Mouse (Mus musculus) mouse embryonic stem cell (cell line): ENCODE measurements around the gene Casp8ap2.

Source experiments
- in situ Hi-C, 2 experiments: fragments of 300-500 bp; cut with MboI; formaldehyde crosslinking; loops; 1 replicate in 1 of 2; 3 replicates in 1 of 2; pipeline ENCODE4 v1.14.3; 2019 to 2020; ENCODE audit warnings: low sequenced_read_pairs in 2 of 2, low pct_unique_long_range_greater_than_20kb in 1 of 2, mixed read lengths in 1 of 2; ENCODE audit not compliant: unreplicated experiment in 1 of 2

Casp8ap2 gene

GRCm38 (mm10) chr4:32656146-32656904 lies 41.1 kb downstream of the Casp8ap2 start:
- in situ Hi-C loops, result no loop called here

DNA sequence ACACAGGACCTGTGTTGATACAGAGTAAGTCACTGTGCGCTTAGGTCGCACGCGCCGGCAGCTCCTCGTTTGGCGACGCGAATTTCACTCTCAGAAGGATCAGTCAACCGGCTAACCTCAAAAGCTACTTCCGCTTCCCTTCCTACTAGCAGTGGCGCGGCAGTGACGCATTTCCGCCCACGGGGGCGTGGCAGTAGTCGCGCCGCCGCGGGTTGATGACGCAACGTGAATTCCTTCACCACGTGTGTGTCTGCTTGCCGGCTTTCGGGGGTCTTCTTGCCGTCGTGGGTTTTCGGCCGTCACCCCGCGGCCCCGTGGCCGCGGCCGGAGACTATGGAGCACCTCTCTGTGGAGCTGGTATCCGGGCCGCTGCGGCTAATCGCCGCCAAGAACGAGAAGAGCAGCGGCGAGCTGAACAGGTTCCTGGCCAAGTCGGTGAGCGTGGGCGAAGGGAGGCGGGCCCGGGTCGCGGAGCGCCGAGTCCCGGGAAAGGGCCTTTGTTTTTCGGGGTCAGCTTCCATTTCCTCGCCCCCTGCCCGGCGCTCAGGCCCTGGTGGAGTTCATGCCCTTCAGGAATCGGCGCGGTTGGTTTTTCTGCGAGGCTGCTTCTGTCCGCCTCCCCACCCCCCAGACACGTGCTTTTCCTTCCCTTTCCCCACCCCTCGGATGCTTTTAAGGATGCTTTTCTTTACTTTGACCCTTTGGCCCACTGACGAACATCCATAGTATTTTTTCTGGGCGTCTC lies 41.8 kb downstream of the Casp8ap2 start, which contains the start of gene Mdn1:
Gene Mdn1, plus strand, starts transcription at position 202 of the 745 bp plus-strand sequence.
- in situ Hi-C loops, result no loop called here

GRCm38 (mm10) chr4:32665843-32666242 lies 50.6 kb downstream of the Casp8ap2 start:
- in situ Hi-C loops, result loop anchor here in 1 of 2 experiments (5.0 kb wide), 1 partner anchor 81 kb away; no protein-coding TSS in a partner anchor

DNA sequence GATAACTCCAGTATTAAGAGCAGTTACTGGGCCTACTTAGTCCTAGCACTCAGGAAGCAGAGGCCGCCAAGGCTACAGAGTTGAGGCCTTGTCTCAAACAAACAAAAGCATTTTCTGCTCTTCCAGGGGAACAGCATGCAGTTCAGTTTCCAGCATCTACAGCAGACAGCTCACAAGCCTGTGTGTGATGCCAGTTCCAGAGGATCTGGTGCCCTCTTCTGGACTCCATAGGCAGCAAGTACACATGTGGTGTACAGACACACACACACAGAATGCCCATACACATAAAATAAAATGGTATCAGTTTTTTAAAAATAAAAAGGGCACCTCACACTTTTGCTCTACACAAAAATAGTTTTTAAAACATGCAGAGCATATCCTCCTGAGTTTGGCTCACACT lies 53.0 kb downstream of the Casp8ap2 start:
- in situ Hi-C loops, result loop anchor here in 1 of 2 experiments (5.0 kb wide), 1 partner anchor 79 kb away; no protein-coding TSS in a partner anchor

DNA sequence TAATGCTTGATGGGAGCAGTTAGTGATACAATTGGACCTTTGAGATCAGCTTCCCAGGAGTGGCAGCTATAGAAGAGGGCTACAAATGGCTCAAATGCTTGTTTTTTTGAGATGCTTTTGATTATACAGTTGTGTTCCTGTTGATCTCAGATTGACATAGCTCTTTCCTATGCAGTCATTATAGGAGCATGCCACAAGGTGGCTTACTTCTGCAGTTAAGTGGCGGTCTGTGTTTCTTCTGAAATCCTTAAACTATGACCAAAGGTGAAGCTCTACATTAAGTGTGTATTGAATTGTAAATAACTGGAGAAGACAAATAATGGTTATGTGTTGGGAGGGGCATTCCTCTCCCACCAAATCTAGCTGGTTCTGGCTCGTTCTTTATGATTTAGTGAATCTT lies 54.6 kb downstream of the Casp8ap2 start:
- in situ Hi-C loops, result loop anchor here in 1 of 2 experiments (5.0 kb wide), 1 partner anchor 77 kb away; no protein-coding TSS in a partner anchor

DNA sequence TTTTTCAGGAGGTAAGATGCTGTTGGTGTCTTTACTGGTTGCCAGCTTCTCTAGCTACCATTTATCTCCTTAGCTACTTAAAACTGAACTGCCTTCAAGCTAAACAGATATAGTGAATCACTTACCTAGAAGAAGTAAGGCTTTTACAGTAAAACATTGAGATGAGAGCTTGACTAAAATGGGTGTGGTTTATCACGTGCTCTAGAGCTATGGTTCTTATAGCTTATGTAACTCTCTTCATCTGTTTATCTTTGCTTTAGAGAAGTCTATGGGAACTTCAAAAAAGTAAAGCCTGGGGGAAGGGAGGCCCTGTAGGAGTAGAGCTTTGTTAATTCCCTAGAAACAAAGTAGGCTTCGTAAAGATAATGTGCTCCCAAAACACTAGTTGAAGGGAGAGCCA lies 58.8 kb downstream of the Casp8ap2 start:
- in situ Hi-C loops, result no loop called here

DNA sequence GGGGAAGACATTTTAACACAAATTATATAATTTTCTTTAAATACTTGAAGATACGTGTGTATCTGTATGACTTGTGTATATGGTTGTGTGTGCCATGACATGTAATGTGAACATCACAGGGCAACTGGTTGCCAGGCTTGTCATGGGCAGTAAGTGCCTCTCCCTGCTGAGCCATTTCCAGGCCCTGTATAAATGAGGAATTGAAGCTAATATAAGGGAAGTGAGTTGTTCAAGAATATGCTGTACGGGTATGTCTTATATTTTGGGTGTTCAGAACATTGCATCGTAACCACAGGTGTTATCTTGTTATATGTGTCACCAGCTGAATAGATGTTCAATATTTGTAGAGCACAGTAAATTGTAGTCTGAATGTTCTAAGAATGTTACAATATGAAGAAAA lies 62.2 kb downstream of the Casp8ap2 start:
- in situ Hi-C loops, result no loop called here

GRCm38 (mm10) chr4:32680843-32681242 lies 65.6 kb downstream of the Casp8ap2 start:
- in situ Hi-C loops, result no loop called here

DNA sequence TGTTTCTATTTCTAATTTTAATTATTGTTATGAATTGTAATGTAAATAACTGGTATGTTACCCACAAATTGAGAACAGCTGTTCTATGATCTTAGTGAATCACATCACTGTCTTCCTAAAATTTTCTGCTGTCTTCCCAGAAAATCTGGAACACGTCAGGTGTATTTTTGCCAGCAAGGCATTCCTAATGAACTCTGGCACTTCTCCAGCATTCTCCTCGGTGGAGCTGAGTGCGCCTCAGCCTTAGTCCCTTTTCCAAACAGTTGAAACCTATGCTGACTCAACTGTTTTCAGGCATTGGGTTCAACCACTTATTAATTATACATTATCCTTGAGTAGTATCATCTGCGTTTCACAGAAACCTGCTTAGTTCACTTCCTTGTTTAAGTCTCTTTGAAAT lies 67.2 kb downstream of the Casp8ap2 start:
- in situ Hi-C loops, result no loop called here

DNA sequence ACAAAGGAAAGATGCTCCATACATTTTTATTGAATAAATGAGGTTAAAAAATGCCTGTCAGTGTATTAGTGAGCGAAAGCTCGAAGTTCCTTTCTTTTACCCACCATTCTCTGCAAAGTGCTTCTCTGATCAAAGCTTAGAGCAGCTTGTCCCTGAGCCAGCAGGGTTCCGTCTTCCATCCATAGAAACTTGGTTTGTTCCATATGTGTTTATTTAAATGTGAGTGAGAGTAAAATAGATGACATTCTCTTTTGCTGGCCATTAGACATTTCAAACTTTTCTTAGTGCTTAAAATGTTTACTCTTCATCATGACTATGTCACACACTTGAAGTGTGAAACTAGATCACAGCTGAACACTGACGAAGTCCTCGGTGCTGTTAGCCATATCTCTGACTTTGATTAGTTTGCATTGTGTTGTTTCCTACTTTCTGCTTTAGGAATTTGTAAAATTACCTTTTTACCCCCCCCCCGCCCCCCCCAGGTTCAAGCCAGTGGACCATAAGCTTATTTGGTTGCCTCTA lies 67.9 kb downstream of the Casp8ap2 start:
- in situ Hi-C loops, result no loop called here
